Mouse (Mus musculus) spleen, adult 2 months (tissue): ENCODE results near the gene Dock9. TPM values are rescaled to one million over a fixed set of nuclear protein-coding genes. Genes with fewer than 3 reads are reported as not detected.
"Not testable (repeated sequence)": the region's sequence is repeated elsewhere in the genome, so short reads cannot be mapped to it uniquely, and the experiment has no call there.

ENCODE experiments used
- DNase-seq, 2 experiments: peaks; one replicate each; pipeline versions ENCODE4 v3.0.0 to v3.0.0-alpha.2; 2012 to 2021; ENCODE audit warnings: low spot score in 2 of 2, low read depth in 1 of 2
- H3K27ac ChIP-seq: fragments of 200-500 bp; 2 replicates; pipeline ENCODE4 v1.5.1; 2012; ENCODE audit warnings: low read length, inconsistent platforms; ENCODE audit not compliant: insufficient read depth
- H3K27me3 ChIP-seq: fragments of 200-500 bp; 2 replicates; pipeline ENCODE4 v1.6.1; 2012; ENCODE audit warnings: mild to moderate bottlenecking, moderate library complexity, low read length, inconsistent platforms; ENCODE audit not compliant: control insufficient read depth, insufficient read depth
- H3K36me3 ChIP-seq: fragments of 200-500 bp; 2 replicates; pipeline ENCODE4 v1.6.1; 2012; ENCODE audit warnings: mild to moderate bottlenecking, low read length, inconsistent platforms; ENCODE audit not compliant: control insufficient read depth, insufficient read depth
- H3K4me1 ChIP-seq: fragments of 200-500 bp; 2 replicates; pipeline ENCODE4 v1.6.1; 2011; ENCODE audit warnings: inconsistent platforms; ENCODE audit not compliant: control insufficient read depth, insufficient read depth, insufficient read length
- H3K4me3 ChIP-seq: fragments of 200-500 bp; 2 replicates; pipeline ENCODE4 v1.5.1; 2011; ENCODE audit warnings: mild to moderate bottlenecking, inconsistent platforms; ENCODE audit not compliant: insufficient read depth, insufficient read length; ENCODE audit errors: extremely low read depth
- CTCF ChIP-seq: fragments of 200-500 bp; IDR thresholded peaks from 2 replicates; pipeline ENCODE4 v1.5.1; 2011; ENCODE audit warnings: mild to moderate bottlenecking, inconsistent platforms; ENCODE audit not compliant: insufficient read depth, insufficient read length, insufficient replicate concordance; ENCODE audit errors: extremely low read depth
- POLR2A ChIP-seq: fragments of 200-500 bp; IDR thresholded peaks from 2 replicates; pipeline ENCODE4 v1.6.1; 2011; ENCODE audit warnings: low read depth, low read length, inconsistent platforms
- WGBS: fragments of 180-500 bp; shearing (Covaris S2); methylation state at CpG from one replicate; pipeline ENCODE4 v1.1.7; 2018; 5-methylcytosine and 5-hydroxymethylcytosine counted together
- polyA plus RNA-seq: library from polyadenylated mRNA; depleted of rRNA; stranded (reverse); fragments of >200 nt; gene quantifications from 2 replicates; pipeline ENCODE4 v1.2.3, GENCODE M21; 2012

Gene Dock9
- polyA plus RNA-seq, 1 experiment, result 7.8 TPM

DNA sequence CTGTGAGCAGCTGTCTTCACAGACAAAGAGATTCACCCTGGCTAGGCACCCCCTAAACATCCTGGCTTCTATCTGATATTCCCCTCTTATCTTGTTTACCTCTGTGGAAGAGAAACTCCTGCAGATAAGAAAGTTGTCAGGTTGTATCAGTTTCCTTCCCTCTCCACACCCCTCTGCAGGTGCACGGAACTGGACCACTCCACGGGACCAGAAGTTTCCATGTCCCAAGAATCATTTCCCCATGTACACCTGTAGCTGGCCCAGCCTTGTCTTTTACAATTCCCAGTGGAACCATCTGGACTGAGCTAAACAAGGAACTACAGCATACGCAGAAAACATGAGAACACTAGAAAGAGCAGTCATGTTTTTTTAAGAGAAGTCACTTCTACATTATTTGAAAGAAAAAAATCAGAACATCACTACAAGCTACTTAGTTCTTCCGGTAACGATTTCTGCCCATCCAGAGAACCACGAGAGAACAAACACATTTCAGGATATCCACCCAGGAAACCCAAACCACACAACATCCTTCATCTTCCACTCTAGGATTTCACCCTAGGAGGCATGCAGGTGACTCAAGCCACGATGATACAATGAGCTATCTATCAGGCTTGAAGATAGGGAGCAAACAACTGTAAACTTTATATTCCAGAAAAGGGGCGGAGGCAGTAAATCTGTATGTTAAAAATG, 101.1 kb downstream of the Dock9 start:
- Histone ChIP-seq H3K27ac (no peak overlapping the region), H3K4me3 (no peak overlapping the region), H3K27me3 (no peaks in the 10 kb centered on the region), H3K4me1 (peaks cover 3% of the 10 kb centered on the region; the same call in 1 of the 2 replicates), H3K36me3 (no peaks in the 10 kb centered on the region)
- 10% methylated on average over 8 of the region's 8 CpGs for WGBS
- no peak for TF ChIP-seq CTCF
- no peak for TF ChIP-seq POLR2A
- no peak for DNase-seq

DNA sequence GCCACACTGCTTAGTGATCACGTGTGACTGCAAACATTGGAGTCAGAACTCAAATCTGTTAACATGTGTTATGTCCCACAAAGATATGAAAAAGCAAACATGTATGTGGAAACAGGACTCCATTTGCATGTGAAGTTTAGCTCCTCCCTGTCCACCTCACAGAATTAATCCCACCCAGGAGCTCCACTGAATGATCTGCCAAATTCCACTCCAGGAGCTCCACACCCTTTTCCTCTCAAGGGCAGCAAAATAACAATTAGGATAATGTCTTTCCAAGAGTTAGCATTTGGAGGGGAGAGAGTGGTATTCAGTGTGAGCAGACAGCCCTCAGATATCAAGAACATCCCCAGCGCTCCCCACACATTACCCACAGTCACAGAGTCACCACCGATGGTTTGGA, 102.9 kb downstream of the Dock9 start:
- no peaks in the 10 kb centered on the region for H3K36me3 ChIP-seq
- H3K27me3 ChIP-seq, result no peaks in the 10 kb centered on the region
- DNase-seq, result no peak
- no peak overlapping the region for H3K4me3 ChIP-seq
- TF ChIP-seq POLR2A, result no peak
- no peak for TF ChIP-seq CTCF
- peaks cover 3% of the 10 kb centered on the region; the same call in 1 of the 2 replicates for H3K4me1 ChIP-seq
- WGBS, result 74% methylated on average over 3 of the region's 3 CpGs
- no peak overlapping the region for H3K27ac ChIP-seq

DNA sequence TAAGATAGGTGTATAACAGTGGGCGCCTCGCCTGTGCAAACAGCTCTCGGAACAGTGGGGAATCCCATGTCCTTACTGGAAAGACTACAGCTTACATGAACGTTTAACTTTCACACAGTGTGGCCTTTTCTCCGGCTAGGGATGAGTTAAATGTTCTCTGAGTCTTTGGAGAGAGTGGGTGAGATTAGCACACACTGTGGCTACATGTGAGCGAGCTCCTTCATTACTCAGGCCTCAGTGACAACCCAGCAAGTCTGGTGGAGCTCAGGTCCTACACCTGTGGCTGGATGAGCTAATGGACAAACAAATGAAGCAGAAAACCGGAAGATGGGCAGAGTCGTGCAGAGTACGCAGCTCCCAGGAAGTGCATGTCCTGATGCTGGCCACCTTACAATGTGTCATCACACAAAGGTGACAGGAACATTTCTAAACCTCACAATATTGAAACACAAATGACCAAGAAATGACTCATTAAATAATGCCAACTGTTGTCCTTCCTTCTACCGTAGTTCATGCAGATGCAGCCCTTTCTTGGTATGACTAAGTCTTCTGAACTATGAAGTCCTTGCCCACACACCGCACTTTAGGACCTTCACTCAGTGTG, 103.5 kb downstream of the Dock9 start:
- Histone ChIP-seq H3K4me3 (no peak overlapping the region), H3K36me3 (no peaks in the 10 kb centered on the region), H3K27me3 (no peaks in the 10 kb centered on the region), H3K4me1 (peaks cover 3% of the 10 kb centered on the region; the same call in 1 of the 2 replicates), H3K27ac (no peak overlapping the region)
- WGBS, result 89% methylated on average over 11 of the region's 11 CpGs
- DNase-seq, result no peak
- no peak for TF ChIP-seq CTCF
- no peak for TF ChIP-seq POLR2A

DNA sequence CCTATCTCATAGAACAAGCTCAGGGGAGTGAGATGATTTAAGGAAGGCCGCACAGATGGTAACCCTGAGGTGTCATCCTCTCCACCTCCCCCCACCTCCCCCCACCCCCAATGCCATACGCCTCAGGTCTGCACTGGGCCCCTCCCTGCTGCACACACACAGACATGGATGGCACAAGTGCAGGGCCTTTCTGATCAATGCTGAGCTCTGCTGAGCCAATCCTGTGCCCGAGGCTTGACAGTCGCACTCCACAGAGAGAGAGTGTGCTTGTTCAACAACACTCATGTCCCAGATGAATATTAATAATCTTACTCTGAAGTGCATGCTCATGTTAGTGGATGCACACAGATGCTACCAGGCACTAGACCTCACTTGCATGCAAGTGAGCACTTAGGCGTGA, 108.0 kb downstream of the Dock9 start:
- H3K36me3 ChIP-seq, H3K4me1 ChIP-seq: not testable (repeated sequence)

DNA sequence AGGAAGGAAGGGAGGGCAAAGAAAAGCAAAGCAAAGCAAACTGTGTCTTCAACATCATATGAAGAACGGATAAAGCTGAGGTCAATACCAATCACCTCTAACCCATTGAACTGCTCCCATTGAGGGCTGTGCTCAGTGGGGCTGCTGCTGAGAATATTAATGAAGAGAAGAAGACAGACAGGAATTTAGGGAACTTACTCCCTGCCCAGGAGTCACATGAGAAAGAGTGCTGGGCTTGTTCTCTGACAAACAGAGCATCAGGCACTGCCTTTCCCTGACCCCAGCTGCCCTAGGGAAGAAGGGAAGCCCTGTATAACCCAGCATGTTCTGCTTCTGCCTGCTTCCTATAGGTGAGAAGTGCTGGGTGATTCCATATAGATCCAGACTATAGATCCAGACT, 109.5 kb downstream of the Dock9 start:
- H3K27ac ChIP-seq, result no peak overlapping the region
- 75% methylated on average over 1 of the region's 1 CpGs for WGBS
- TF ChIP-seq CTCF (no peak), POLR2A (no peak)
- no peak for DNase-seq
- H3K27me3 ChIP-seq, result no peaks in the 10 kb centered on the region
- H3K36me3 ChIP-seq, result no peaks in the 10 kb centered on the region
- H3K4me3 ChIP-seq, result no peak overlapping the region
- no peaks in the 10 kb centered on the region for H3K4me1 ChIP-seq

More for the DNA sequence above, 108.0 kb downstream of the Dock9 start:
- DNase-seq, H3K27me3 ChIP-seq, H3K27ac ChIP-seq, H3K4me3 ChIP-seq: not testable (repeated sequence)
- 96% methylated on average over 5 of the region's 5 CpGs for WGBS

DNA sequence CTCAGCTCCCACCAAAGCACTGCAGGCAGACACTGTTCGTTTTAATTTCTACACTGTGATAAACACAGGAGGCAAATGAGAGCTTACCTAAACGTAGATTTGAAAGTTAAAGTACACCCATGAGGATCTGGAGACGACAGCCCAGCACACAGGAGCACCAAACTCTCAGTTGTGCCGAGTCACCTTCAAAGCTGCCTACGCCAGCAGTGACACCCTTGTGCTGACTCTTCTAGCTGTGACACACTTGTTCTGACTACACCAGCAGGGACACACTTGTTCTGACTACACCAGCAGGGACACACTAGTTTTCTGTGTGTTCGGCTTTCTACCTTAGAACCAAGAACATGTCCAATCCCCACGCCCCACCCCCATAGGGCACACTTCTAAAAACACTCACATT, 110.4 kb downstream of the Dock9 start:
- no peak for TF ChIP-seq CTCF
- TF ChIP-seq POLR2A, result no peak
- Histone ChIP-seq H3K36me3 (no peaks in the 10 kb centered on the region), H3K27ac (no peak overlapping the region), H3K27me3 (no peaks in the 10 kb centered on the region), H3K4me3 (no peak overlapping the region), H3K4me1 (no peaks in the 10 kb centered on the region)
- 67% methylated on average over 7 of the region's 7 CpGs for WGBS
- DNase-seq, result no peak

DNA sequence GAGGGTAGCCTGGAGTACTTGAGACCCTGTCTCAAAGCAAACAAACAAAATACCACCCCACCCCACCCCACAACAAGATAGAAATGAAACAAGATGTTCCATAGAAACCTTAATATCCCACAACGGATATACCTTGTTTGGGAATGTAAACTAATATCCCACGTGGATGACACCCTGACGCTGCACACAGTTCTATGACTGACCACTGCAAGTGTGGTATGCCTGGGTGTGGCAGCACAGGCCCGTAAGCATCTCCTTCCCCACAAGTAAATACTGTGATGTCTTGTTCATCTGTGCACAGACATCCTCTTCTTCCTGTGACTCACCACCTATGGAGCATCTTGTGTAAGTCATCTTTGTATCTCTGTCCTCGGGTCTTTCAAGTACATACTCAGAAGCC, 118.7 kb downstream of the Dock9 start:
- no peak for DNase-seq
- Histone ChIP-seq H3K27ac (no peak overlapping the region), H3K4me3 (no peak overlapping the region), H3K4me1 (no peaks in the 10 kb centered on the region), H3K36me3 (no peaks in the 10 kb centered on the region), H3K27me3 (no peaks in the 10 kb centered on the region)
- WGBS, result 91% methylated on average over 5 of the region's 5 CpGs
- TF ChIP-seq POLR2A (no peak), CTCF (no peak)
